Mouse (Mus musculus) v-Abl transformed pro-B cells (cell line): ENCODE results near the gene Ppp6r3.

Source experiments
- in situ Hi-C, 2 experiments: fragments of 400-800 bp; cut with MboI; formaldehyde crosslinking; loops; one replicate each; pipeline ENCODE4 v1.15.1; 2025; ENCODE audit not compliant: unreplicated experiment in 2 of 2

Gene Ppp6r3

GRCm38 (mm10) chr19:3575632-3576384 lies at the start of gene Ppp6r3:
Ppp6r3 (minus strand) TSS chr19:3575749.
- in situ Hi-C loops: no loop called here

GRCm38 (mm10) chr19:3625111-3625510 lies 49.6 kb upstream of the Ppp6r3 start:
- in situ Hi-C loops: no loop called here

GRCm38 (mm10) chr19:3623824-3624223 lies 48.3 kb upstream of the Ppp6r3 start:
- in situ Hi-C loops: loop anchor here in 1 of 2 experiments (5.0 kb wide), 1 partner anchor 98 kb away; no protein-coding TSS in a partner anchor

GRCm38 (mm10) chr19:3623294-3623693 lies 47.7 kb upstream of the Ppp6r3 start:
- in situ Hi-C loops: loop anchor here in 1 of 2 experiments (5.0 kb wide), 1 partner anchor 99 kb away; no protein-coding TSS in a partner anchor

GRCm38 (mm10) chr19:3620871-3621270 lies 45.3 kb upstream of the Ppp6r3 start:
- in situ Hi-C loops: loop anchor here in 1 of 2 experiments (5.0 kb wide), 1 partner anchor 101 kb away; no protein-coding TSS in a partner anchor

GRCm38 (mm10) chr19:3619359-3619758 lies 43.8 kb upstream of the Ppp6r3 start:
- in situ Hi-C loops: no loop called here

GRCm38 (mm10) chr19:3613991-3614390 lies 38.4 kb upstream of the Ppp6r3 start:
- in situ Hi-C loops: no loop called here

GRCm38 (mm10) chr19:3612534-3613273 lies 37.2 kb upstream of the Ppp6r3 start:
- in situ Hi-C loops: no loop called here

GRCm38 (mm10) chr19:3611730-3612129 lies 36.2 kb upstream of the Ppp6r3 start:
- in situ Hi-C loops: no loop called here

GRCm38 (mm10) chr19:3610886-3611285 lies 35.3 kb upstream of the Ppp6r3 start:
- in situ Hi-C loops: no loop called here

GRCm38 (mm10) chr19:3609826-3610225 lies 34.3 kb upstream of the Ppp6r3 start:
- in situ Hi-C loops: no loop called here

GRCm38 (mm10) chr19:3594316-3594715 lies 18.8 kb upstream of the Ppp6r3 start:
- in situ Hi-C loops: no loop called here

GRCm38 (mm10) chr19:3593379-3594055 lies 18.0 kb upstream of the Ppp6r3 start:
- in situ Hi-C loops: no loop called here

- in situ Hi-C loops: loop anchor here in 1 of 2 experiments (10.0 kb wide), 1 partner anchor 285 kb away; no protein-coding TSS in a partner anchor
Observed at GRCm38 (mm10) chr19:3589968-3590367, 14.4 kb upstream of the Ppp6r3 start.

GRCm38 (mm10) chr19:3589547-3589946 lies 14.0 kb upstream of the Ppp6r3 start:
- in situ Hi-C loops: loop anchor here in 1 of 2 experiments (10.0 kb wide), 1 partner anchor 285 kb away; no protein-coding TSS in a partner anchor

- in situ Hi-C loops: loop anchor here in 1 of 2 experiments (10.0 kb wide), 1 partner anchor 283 kb away; no protein-coding TSS in a partner anchor
Observed at GRCm38 (mm10) chr19:3587729-3588128, 12.2 kb upstream of the Ppp6r3 start.

- in situ Hi-C loops: loop anchor here in 1 of 2 experiments (10.0 kb wide), 1 partner anchor 282 kb away; no protein-coding TSS in a partner anchor
Observed at GRCm38 (mm10) chr19:3586540-3586939, 11.0 kb upstream of the Ppp6r3 start.

- in situ Hi-C loops: loop anchor here in 1 of 2 experiments (10.0 kb wide), 1 partner anchor 281 kb away; no protein-coding TSS in a partner anchor
Observed at GRCm38 (mm10) chr19:3586026-3586425, 10.5 kb upstream of the Ppp6r3 start.

GRCm38 (mm10) chr19:3581326-3581725 lies 5.8 kb upstream of the Ppp6r3 start:
- in situ Hi-C loops: loop anchor here in 1 of 2 experiments (10.0 kb wide), 1 partner anchor 277 kb away; no protein-coding TSS in a partner anchor

- in situ Hi-C loops: no loop called here
Observed at GRCm38 (mm10) chr19:3577911-3578290, 2.4 kb upstream of the Ppp6r3 start.
